Mouse (Mus musculus) liver, postnatal 0 days (tissue): Measurements from ENCODE around the gene Fndc7. TPM values are rescaled to one million over a fixed set of nuclear protein-coding genes. Genes with fewer than 3 reads are reported as not detected.
A peak's percentile ranks its signal among the peaks of the same experiment; 100 is the strongest.
"Not testable (repeated sequence)": the region's sequence is repeated elsewhere in the genome, so short reads cannot be mapped to it uniquely, and the experiment has no call there.

Source experiments
- ATAC-seq: fragments of 200-750 bp; cut with Nextera tagmentation; 2 replicates; pipeline ENCODE4 v1.8.0; 2017; ENCODE audit warnings: mild to moderate bottlenecking, moderate library complexity
- DNase-seq: peaks from one replicate; pipeline ENCODE4 v3.0.0-alpha.2; 2016
- H3K27ac ChIP-seq: fragments of 300-500 bp; sonication (generic); 2 replicates; pipeline ENCODE4 v1.5.1; 2014; ENCODE audit warnings: antibody characterized with exemption, moderate library complexity, mild to moderate bottlenecking, low read depth
- H3K27me3 ChIP-seq: fragments of 300-500 bp; sonication (generic); 2 replicates; pipeline ENCODE4 v1.6.1; 2014; ENCODE audit warnings: low read length, control low read depth, mixed read lengths; ENCODE audit not compliant: insufficient read depth
- H3K36me3 ChIP-seq: fragments of 300-500 bp; sonication (generic); replicated peaks from 2 replicates; pipeline ENCODE4 v1.6.1; 2014; ENCODE audit warnings: mild to moderate bottlenecking, control low read depth, low read length, moderate library complexity, mixed read lengths; ENCODE audit not compliant: insufficient read depth
- H3K4me1 ChIP-seq: fragments of 300-500 bp; sonication (generic); 2 replicates; pipeline ENCODE4 v1.6.1; 2014; ENCODE audit warnings: antibody characterized with exemption, mild to moderate bottlenecking, control low read depth; ENCODE audit not compliant: insufficient read depth
- H3K4me2 ChIP-seq: fragments of 300-500 bp; sonication (generic); 2 replicates; pipeline ENCODE4 v1.6.1; 2014; ENCODE audit warnings: low read depth, mild to moderate bottlenecking, low read length, moderate library complexity, mixed read lengths
- H3K4me3 ChIP-seq: fragments of 300-500 bp; sonication (generic); 2 replicates; pipeline ENCODE4 v1.5.1; 2014; ENCODE audit warnings: low read depth, low read length
- H3K9ac ChIP-seq: fragments of 300-500 bp; sonication (generic); replicated peaks from 2 replicates; pipeline ENCODE4 v1.6.1; 2014; ENCODE audit warnings: mild to moderate bottlenecking, moderate library complexity
- H3K9me3 ChIP-seq: fragments of 300-500 bp; sonication (generic); 2 replicates; pipeline ENCODE4 v1.6.1; 2016; ENCODE audit warnings: mild to moderate bottlenecking, control low read depth, low read length, mixed read lengths
- CTCF ChIP-seq: sonication (generic); IDR thresholded peaks from 2 replicates; pipeline ENCODE4 v1.5.1; 2016; ENCODE audit warnings: antibody characterized with exemption, low read depth
- EP300 ChIP-seq: IDR thresholded peaks from 2 replicates; pipeline ENCODE4 v1.6.1; 2016; ENCODE audit warnings: antibody characterized with exemption, low read depth, mild to moderate bottlenecking
- WGBS: fragments of 180-500 bp; shearing (Covaris S2); extraction: QIAGEN DNeasy Blood & Tissue Kit; methylation state at CpG from one replicate; pipeline ENCODE4 v1.1.7; 2014; ENCODE audit not compliant: insufficient replicate concordance; 5-methylcytosine and 5-hydroxymethylcytosine counted together
- polyA plus RNA-seq: library from polyadenylated mRNA; unstranded; fragments of >200 nt; fragmentation: Nextera tagmentation; extraction: Ambion mirVana; gene quantifications from 2 replicates; pipeline ENCODE4 v1.2.1, GENCODE M21; 2015

Gene Fndc7
- polyA plus RNA-seq, 1 experiment from 2014 or later, result 0.09 TPM

GRCm38 (mm10) chr3:108836931-108837330, 52.9 kb downstream of the Fndc7 start:
- ATAC-seq (no peak), DNase-seq (no peak)
- Histone ChIP-seq H3K4me2 (no peak overlapping the region), H3K9me3 (no peaks in the 10 kb centered on the region), H3K4me3 (no peak overlapping the region), H3K9ac (no peak overlapping the region), H3K27me3 (no peaks in the 10 kb centered on the region), H3K27ac (no peak overlapping the region), H3K36me3 (0 out of 2 replicates have a peak, but pooled peaks cover 5% of the 10 kb centered on the region), H3K4me1 (peaks cover 16% of the 10 kb centered on the region)
- TF ChIP-seq EP300 (no peak), CTCF (no peak)
- 80% methylated on average over 6 of the region's 6 CpGs for WGBS

- peaks cover 18% of the 10 kb centered on the region; the same call in 1 of the 2 replicates for H3K4me1 ChIP-seq
- not testable (repeated sequence) for H3K27me3 ChIP-seq, H3K4me2 ChIP-seq, H3K9ac ChIP-seq, H3K9me3 ChIP-seq, H3K4me3 ChIP-seq, ATAC-seq, H3K36me3 ChIP-seq, H3K27ac ChIP-seq, DNase-seq
- 88% methylated on average over 1 of the region's 1 CpGs for WGBS
These were observed 56.1 kb downstream of the Fndc7 start for GRCm38 (mm10) chr3:108833717-108834116.

GRCm38 (mm10) chr3:108831750-108832149, 58.1 kb downstream of the Fndc7 start:
- Histone ChIP-seq H3K4me2 (no peak overlapping the region), H3K9ac (no peak overlapping the region), H3K4me1 (peaks cover 7% of the 10 kb centered on the region; the same call in 1 of the 2 replicates), H3K27me3 (no peaks in the 10 kb centered on the region), H3K27ac (no peak overlapping the region), H3K9me3 (no peaks in the 10 kb centered on the region), H3K4me3 (no peak overlapping the region), H3K36me3 (peaks cover 11% of the 10 kb centered on the region)
- DNase-seq (no peak), ATAC-seq (no peak)
- no peak for TF ChIP-seq EP300
- 91% methylated on average over 6 of the region's 6 CpGs for WGBS

- no peak for DNase-seq
- Histone ChIP-seq H3K9me3 (no peaks in the 10 kb centered on the region), H3K27ac (no peak overlapping the region; the same call in 1 of the 2 replicates), H3K27me3 (no peaks in the 10 kb centered on the region), H3K4me2 (0 out of 2 replicates have a peak overlapping the region, but pooled peaks have one; percentile 13), H3K36me3 (peaks cover 18% of the 10 kb centered on the region), H3K4me3 (no peak overlapping the region), H3K4me1 (peaks cover 7% of the 10 kb centered on the region; the same call in 1 of the 2 replicates), H3K9ac (no peak overlapping the region)
- TF ChIP-seq CTCF (no peak), EP300 (no peak)
- peak; percentile 40; the same call in 1 of the 2 replicates for ATAC-seq
- WGBS, result 66% methylated on average over 11 of the region's 11 CpGs
These were observed 59.3 kb downstream of the Fndc7 start for GRCm38 (mm10) chr3:108830493-108830892.

GRCm38 (mm10) chr3:108815631-108816030, 74.2 kb downstream of the Fndc7 start:
- DNase-seq (no peak), ATAC-seq (no peak)
- H3K4me3 ChIP-seq, result no peak overlapping the region
- no peaks in the 10 kb centered on the region for H3K9me3 ChIP-seq
- H3K27me3 ChIP-seq, result no peaks in the 10 kb centered on the region
- H3K4me1 ChIP-seq, result no peaks in the 10 kb centered on the region
- no peak for TF ChIP-seq EP300
- TF ChIP-seq CTCF, result no peak
- H3K27ac ChIP-seq, result no peak overlapping the region
- WGBS, result 83% methylated on average over 4 of the region's 4 CpGs
- no peak overlapping the region for H3K9ac ChIP-seq
- no peak overlapping the region for H3K4me2 ChIP-seq
- peaks cover 28% of the 10 kb centered on the region for H3K36me3 ChIP-seq

GRCm38 (mm10) chr3:108810747-108811263, 79.0 kb downstream of the Fndc7 start:
- ATAC-seq (no peak), DNase-seq (no peak)
- TF ChIP-seq CTCF (no peak), EP300 (no peak)
- Histone ChIP-seq H3K27me3 (no peaks in the 10 kb centered on the region), H3K27ac (no peak overlapping the region), H3K4me1 (no peaks in the 10 kb centered on the region), H3K9ac (no peak overlapping the region), H3K4me3 (no peak overlapping the region), H3K4me2 (no peak overlapping the region), H3K36me3 (peaks cover 27% of the 10 kb centered on the region), H3K9me3 (no peaks in the 10 kb centered on the region)
- 84% methylated on average over 4 of the region's 4 CpGs for WGBS

GRCm38 (mm10) chr3:108805622-108806021, 84.2 kb downstream of the Fndc7 start:
- no peaks in the 10 kb centered on the region for H3K9me3 ChIP-seq

More at GRCm38 (mm10) chr3:108805622-108806021, 84.2 kb downstream of the Fndc7 start:
- 76% methylated on average over 5 of the region's 5 CpGs for WGBS
- H3K27ac ChIP-seq, result no peak overlapping the region
- peaks cover 46% of the 10 kb centered on the region for H3K36me3 ChIP-seq
- no peak overlapping the region for H3K4me3 ChIP-seq
- TF ChIP-seq CTCF (no peak), EP300 (no peak)
- no peak overlapping the region for H3K9ac ChIP-seq
- no peak for DNase-seq
- H3K4me2 ChIP-seq, result no peak overlapping the region
- ATAC-seq, result no peak
- no peaks in the 10 kb centered on the region for H3K27me3 ChIP-seq
- H3K4me1 ChIP-seq, result no peaks in the 10 kb centered on the region

Other genes starting within 250 kb of the Fndc7 start
- gene Clcc1, start 236.1 kb downstream of the Fndc7 start, polyA plus RNA-seq, result 49.7 and 51.1 TPM in 2 replicates
- gene Gpsm2, start 167.7 kb downstream of the Fndc7 start, polyA plus RNA-seq, result 18.3 and 21.6 TPM in 2 replicates
- gene Aknad1, start 150.3 kb downstream of the Fndc7 start, polyA plus RNA-seq, result 0.06 and 0.13 TPM in 2 replicates
- gene Stxbp3, start 49.5 kb downstream of the Fndc7 start, polyA plus RNA-seq, result 18.1 and 19.3 TPM in 2 replicates
- 21.5 and 23.9 TPM in 2 replicates for gene Prpf38b, start 21.7 kb upstream of the Fndc7 start, polyA plus RNA-seq
- not detected in 2 replicates for gene Henmt1, start 49.9 kb upstream of the Fndc7 start, polyA plus RNA-seq
- not detected in 2 replicates for gene Gm9857, start 50.4 kb upstream of the Fndc7 start, polyA plus RNA-seq
- gene Fam102b, start 137.6 kb upstream of the Fndc7 start, polyA plus RNA-seq, result 1.9 and 2.2 TPM in 2 replicates
- not detected in 2 replicates for gene Slc25a54, start 190.5 kb upstream of the Fndc7 start, polyA plus RNA-seq
- gene Slc25a24, start 233.1 kb upstream of the Fndc7 start, polyA plus RNA-seq, result 4.0 and 5.7 TPM in 2 replicates